Mouse (Mus musculus) heart, embryonic 15.5 days (tissue): ENCODE results near the gene Rbbp5. TPM values are rescaled to one million over a fixed set of nuclear protein-coding genes. Genes with fewer than 3 reads are reported as not detected.

Source experiments
- ATAC-seq: fragments of 200-750 bp; cut with Nextera tagmentation; replicated peaks from 2 replicates; pipeline ENCODE4 v1.8.0; 2017; ENCODE audit warnings: low read depth, moderate TSS enrichment; ENCODE audit not compliant: insufficient number of reproducible peaks, insufficient read depth, low FRiP score
- H3K27ac ChIP-seq: fragments of 300-500 bp; sonication (generic); 2 replicates; pipeline ENCODE4 v1.5.1; 2015; ENCODE audit warnings: mild to moderate bottlenecking, inconsistent platforms
- H3K27me3 ChIP-seq: fragments of 300-500 bp; sonication (generic); 2 replicates; pipeline ENCODE4 v1.6.1; 2015; ENCODE audit warnings: inconsistent platforms
- H3K36me3 ChIP-seq: fragments of 300-500 bp; sonication (generic); 2 replicates; pipeline ENCODE4 v1.6.1; 2015; ENCODE audit warnings: mild to moderate bottlenecking, inconsistent platforms
- H3K4me1 ChIP-seq: fragments of 300-500 bp; sonication (generic); replicated peaks from 2 replicates; pipeline ENCODE4 v1.6.1; 2015; ENCODE audit warnings: inconsistent platforms
- H3K4me2 ChIP-seq: fragments of 300-500 bp; sonication (generic); 2 replicates; pipeline ENCODE4 v1.6.1; 2015; ENCODE audit warnings: inconsistent platforms, mild to moderate bottlenecking, moderate library complexity
- H3K4me3 ChIP-seq: fragments of 300-500 bp; sonication (generic); 2 replicates; pipeline ENCODE4 v1.5.1; 2015; ENCODE audit warnings: mild to moderate bottlenecking, inconsistent platforms
- H3K9ac ChIP-seq: fragments of 300-500 bp; sonication (generic); 2 replicates; pipeline ENCODE4 v1.6.1; 2015; ENCODE audit warnings: mild to moderate bottlenecking, inconsistent platforms
- H3K9me3 ChIP-seq: fragments of 300-500 bp; sonication (generic); replicated peaks from 2 replicates; pipeline ENCODE4 v1.6.1; 2016; ENCODE audit warnings: inconsistent platforms
- WGBS: fragments of 180-500 bp; shearing (Covaris S2); methylation state at CpG from one replicate; pipeline ENCODE4 v1.1.7; 2015; ENCODE audit warnings: mixed read lengths; 5-methylcytosine and 5-hydroxymethylcytosine counted together
- polyA plus RNA-seq: library from polyadenylated mRNA; unstranded; fragments of >200 nt; fragmentation: Nextera tagmentation; extraction: Ambion mirVana; gene quantifications from 2 replicates; pipeline ENCODE4 v1.2.1, GENCODE M21; 2015

Rbbp5 gene
- polyA plus RNA-seq, 1 experiment from 2014 or later, result 25.9 TPM

DNA sequence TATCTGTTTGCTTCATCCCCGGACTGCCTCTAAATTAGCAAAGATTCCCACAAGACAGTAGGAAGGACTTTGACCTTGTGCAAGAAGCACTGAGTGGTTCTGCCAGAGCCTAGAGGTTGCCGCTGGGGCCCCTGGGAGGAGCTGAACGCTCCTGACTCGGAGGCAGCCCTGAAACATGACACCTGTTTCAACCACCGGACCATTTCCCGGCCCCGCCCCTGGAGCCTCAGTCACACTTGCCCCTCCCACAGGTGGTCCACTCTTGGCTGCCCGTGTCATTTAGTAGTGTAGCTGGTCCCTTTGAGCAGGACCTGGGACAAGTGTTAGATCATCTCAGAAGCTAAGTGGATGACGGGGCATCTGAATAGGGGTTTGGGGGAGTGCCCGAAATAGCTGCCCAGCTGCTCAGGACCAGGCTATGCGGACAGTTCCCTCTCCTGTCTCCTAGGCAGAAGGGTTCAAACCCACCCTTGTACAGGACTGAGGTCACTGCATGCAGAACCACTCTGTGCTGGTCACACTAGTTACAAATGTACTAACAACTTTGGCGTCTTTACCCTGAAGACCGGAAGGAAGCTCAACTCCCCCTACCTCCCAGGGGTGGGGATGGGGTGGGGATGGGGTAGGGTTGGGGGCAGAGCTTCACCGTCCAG, 64.1 kb downstream of the Rbbp5 start:
- no peak for ATAC-seq
- no peaks in the 10 kb centered on the region for H3K36me3 ChIP-seq
- H3K27ac ChIP-seq, result no peak overlapping the region
- WGBS, result 4% methylated on average over 14 of the region's 14 CpGs
- no peak overlapping the region for H3K4me3 ChIP-seq
- H3K27me3 ChIP-seq, result peaks cover 85% of the 10 kb centered on the region
- no peak overlapping the region for H3K4me2 ChIP-seq
- H3K4me1 ChIP-seq, result peaks cover 14% of the 10 kb centered on the region
- no peaks in the 10 kb centered on the region for H3K9me3 ChIP-seq
- H3K9ac ChIP-seq, result no peak overlapping the region

DNA sequence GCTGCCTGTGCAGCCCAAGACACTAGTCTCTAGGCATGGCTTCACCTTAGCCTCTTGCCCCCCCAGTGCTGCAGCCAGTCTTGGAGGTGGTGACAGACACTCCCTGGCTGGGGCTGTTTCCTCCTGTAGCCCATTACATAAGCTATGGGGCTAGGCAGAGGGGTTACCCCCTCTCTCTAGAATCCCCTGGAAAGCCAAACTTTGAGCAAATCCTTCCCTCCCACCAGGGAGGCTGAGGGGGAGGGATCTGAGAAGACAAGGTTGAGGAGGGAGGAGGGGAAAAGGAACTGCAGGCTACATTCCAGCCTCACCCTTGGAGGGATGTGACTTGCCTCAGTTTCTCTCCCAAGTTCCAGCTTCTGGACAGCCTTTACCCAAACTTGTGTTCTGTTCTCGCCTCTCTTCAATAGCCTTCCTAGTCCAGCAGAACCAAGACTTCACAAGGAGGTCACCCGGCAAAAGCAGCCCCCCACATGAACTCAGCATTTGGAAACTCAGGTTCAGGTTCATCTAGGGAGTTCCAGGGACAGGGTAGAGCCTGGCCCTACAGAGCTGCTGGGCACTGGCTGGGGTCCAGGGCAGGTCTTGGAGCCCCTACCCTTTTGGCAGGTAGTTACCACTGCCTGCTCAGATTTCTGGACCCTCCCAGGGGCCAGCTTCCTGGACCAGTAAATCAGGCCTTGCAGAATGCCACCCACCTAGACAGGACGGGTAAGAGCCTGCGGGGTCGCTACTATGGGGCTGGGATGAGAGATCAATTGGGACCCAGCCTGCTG, 64.8 kb downstream of the Rbbp5 start:
- no peak overlapping the region for H3K4me2 ChIP-seq
- H3K36me3 ChIP-seq, result no peaks in the 10 kb centered on the region
- H3K4me1 ChIP-seq, result peaks cover 14% of the 10 kb centered on the region
- H3K9me3 ChIP-seq, result no peaks in the 10 kb centered on the region
- H3K27me3 ChIP-seq, result peaks cover 80% of the 10 kb centered on the region
- H3K27ac ChIP-seq, result no peak overlapping the region
- 0 out of 2 replicates have a peak, but pooled peaks have one; percentile 8 for ATAC-seq
- 0 out of 2 replicates have a peak overlapping the region, but pooled peaks have one; percentile 5 for H3K4me3 ChIP-seq
- WGBS, result 14% methylated on average over 5 of the region's 5 CpGs
- H3K9ac ChIP-seq, result no peak overlapping the region

DNA sequence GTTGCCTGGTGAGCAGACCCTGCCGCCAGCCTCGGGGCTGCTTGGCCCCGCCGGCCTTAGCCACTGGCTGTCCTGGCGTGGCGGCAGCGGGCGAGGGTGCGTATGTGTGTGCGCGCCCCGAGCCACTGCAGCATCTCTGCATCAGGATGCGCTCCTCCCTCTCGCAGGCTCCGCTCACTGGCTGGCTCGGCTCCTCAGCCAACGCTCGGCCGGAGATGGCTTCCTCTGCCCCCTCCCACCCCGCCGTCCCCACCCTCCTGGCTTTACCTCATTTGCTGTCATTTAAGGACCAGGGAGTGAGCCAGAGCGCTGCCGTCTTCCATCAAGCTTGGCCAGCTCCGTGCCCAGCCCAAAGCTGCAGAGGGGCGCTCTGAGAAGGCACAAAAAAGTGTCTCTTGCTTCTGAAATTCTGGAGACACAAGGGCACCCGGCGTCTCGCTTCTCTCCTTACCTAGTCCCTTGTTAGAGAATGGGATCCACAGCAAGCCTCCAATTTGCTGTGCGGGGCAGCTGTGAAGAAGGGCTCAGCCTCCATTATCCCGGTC, 65.7 kb downstream of the Rbbp5 start, which contains the start of gene Cntn2:
Gene Cntn2, minus strand, starts transcription at position 495 of the 545 bp plus-strand sequence.
- H3K4me1 ChIP-seq, result peaks cover 14% of the 10 kb centered on the region
- H3K9ac ChIP-seq, result no peak within 1 kb of the TSS
- ATAC-seq, result peak; percentile 19; the same call in 1 of the 2 replicates
- WGBS, result 2% methylated on average over 30 of the region's 30 CpGs
- H3K9me3 ChIP-seq, result no peaks in the 10 kb centered on the region
- H3K27ac ChIP-seq, result no peak within 1 kb of the TSS
- no peaks in the 10 kb centered on the region for H3K36me3 ChIP-seq
- peak within 1 kb of the TSS; percentile 42 for H3K4me2 ChIP-seq
- peaks cover 75% of the 10 kb centered on the region for H3K27me3 ChIP-seq
- peak within 1 kb of the TSS; percentile 5; the same call in 1 of the 2 replicates for H3K4me3 ChIP-seq

DNA sequence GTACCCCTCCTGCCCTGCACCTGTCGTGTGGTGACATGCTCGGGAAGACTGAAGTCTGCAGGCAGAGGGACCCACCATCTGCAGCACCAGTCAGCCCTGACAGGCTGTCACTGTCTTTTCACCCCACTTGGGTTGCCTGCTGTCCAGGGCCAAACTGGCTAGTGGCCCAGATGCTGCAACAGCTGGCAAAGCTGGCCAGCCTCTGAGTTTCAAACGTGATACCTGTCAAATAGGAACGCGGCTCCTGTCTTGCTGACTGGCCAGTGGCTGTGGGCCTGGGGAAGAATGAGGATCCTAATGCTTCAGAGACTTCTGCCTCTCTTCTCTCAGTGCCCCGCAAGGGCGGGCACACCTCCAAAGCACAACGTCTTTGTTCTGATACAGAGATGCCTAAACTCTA, 66.6 kb downstream of the Rbbp5 start:
- no peak for ATAC-seq
- H3K4me3 ChIP-seq, result no peak overlapping the region
- H3K9ac ChIP-seq, result no peak overlapping the region
- no peaks in the 10 kb centered on the region for H3K9me3 ChIP-seq
- no peak overlapping the region for H3K27ac ChIP-seq
- peaks cover 14% of the 10 kb centered on the region for H3K4me1 ChIP-seq
- H3K4me2 ChIP-seq, result no peak overlapping the region
- H3K36me3 ChIP-seq, result no peaks in the 10 kb centered on the region
- WGBS, result 66% methylated on average over 8 of the region's 8 CpGs
- H3K27me3 ChIP-seq, result peaks cover 77% of the 10 kb centered on the region

Other genes with a start within 250 kb of the Rbbp5 start
- gene Gm10188, start 247.6 kb upstream of the Rbbp5 start, polyA plus RNA-seq, result not detected in 2 replicates
- 0.33 and 0.68 TPM in 2 replicates for gene Klhdc8a, start 178.7 kb upstream of the Rbbp5 start, polyA plus RNA-seq
- gene Nuak2, start 161.2 kb upstream of the Rbbp5 start, polyA plus RNA-seq, result 3.0 and 3.7 TPM in 2 replicates
- gene Tmcc2, start 86.1 kb upstream of the Rbbp5 start, polyA plus RNA-seq, result 12.9 and 18.8 TPM in 2 replicates
- 9.2 and 11.1 TPM in 2 replicates for gene Dstyk, start 59.8 kb upstream of the Rbbp5 start, polyA plus RNA-seq
- 0.66 and 1.1 TPM in 2 replicates for gene Tmem81, start 28.9 kb downstream of the Rbbp5 start, polyA plus RNA-seq
- 0.19 and 0.38 TPM in 2 replicates for gene Cntn2, start 65.9 kb downstream of the Rbbp5 start, polyA plus RNA-seq